In genomic region chr17:4265946-4266345, GRCm38 (mm10) we compare ENCODE assay signal across 10 mouse cellular contexts.
DNase-seq lines count a peak whose midpoint lies in the region; ATAC-seq and TF ChIP-seq lines count a peak whose summit lies in the region.
"Had no signal": no experiment of that assay in that cellular context is flagged by ENCODE, and none has a peak within 500 bp of the region (broad histone marks: within the 10 kb centered on the region; RNA-seq: fewer than 3 reads in every experiment).

No protein-coding gene starts in this region.

- H3K4me2 ChIP-seq in heart, embryonic 13.5 days: peak overlapping the region; percentile 28; the same call in 1 of the 2 replicates
- peak overlapping the region; percentile 26; the same call in 1 of the 2 replicates for H3K4me2 ChIP-seq in embryonic facial prominence, embryonic 12.5 days (replicated peaks)
- H3K4me2 ChIP-seq in intestine, embryonic 15.5 days (replicated peaks): 0 out of 2 replicates have a peak overlapping the region, but pooled peaks have one; percentile 17
- no peak overlapping the region for H3K4me2 ChIP-seq in midbrain, embryonic 13.5 days (replicated peaks)

- no peak for TF ChIP-seq CTCF in cerebellum, adult 2 months (IDR thresholded peaks at IDR 0.05; ENCODE audit: borderline replicate concordance, insufficient read depth, low read depth, low read length)

- no peak for TF ChIP-seq POLR2A in cerebellum, adult 2 months (IDR thresholded peaks at IDR 0.05; ENCODE audit: borderline replicate concordance, insufficient read depth, low read length)

- no peaks in the 10 kb centered on the region for H3K36me3 ChIP-seq in heart, embryonic 13.5 days
- H3K36me3 ChIP-seq in embryonic facial prominence, embryonic 12.5 days: no peaks in the 10 kb centered on the region
- no peaks in the 10 kb centered on the region for H3K36me3 ChIP-seq in intestine, embryonic 15.5 days
- H3K36me3 ChIP-seq in midbrain, embryonic 13.5 days: no peaks in the 10 kb centered on the region

- WGBS in heart, embryonic 13.5 days: 11% methylated on average over 6 of the region's 6 CpGs
- 5% methylated on average over 6 of the region's 6 CpGs for WGBS in embryonic facial prominence, embryonic 12.5 days
- 9% methylated on average over 6 of the region's 6 CpGs for WGBS in intestine, embryonic 15.5 days
- WGBS in midbrain, embryonic 13.5 days: 7% methylated on average over 6 of the region's 6 CpGs
- WGBS in cerebellum, adult 2 months: 42% methylated on average over 6 of the region's 6 CpGs

- H3K27me3 ChIP-seq in heart, embryonic 13.5 days (replicated peaks): no peaks in the 10 kb centered on the region
- H3K27me3 ChIP-seq in embryonic facial prominence, embryonic 12.5 days: no peaks in the 10 kb centered on the region
- no peaks in the 10 kb centered on the region for H3K27me3 ChIP-seq in intestine, embryonic 15.5 days (replicated peaks)
- H3K27me3 ChIP-seq in midbrain, embryonic 13.5 days: no peaks in the 10 kb centered on the region
- H3K27me3 ChIP-seq in cerebellum, adult 2 months (ENCODE audit: control insufficient read depth, insufficient read depth, low read length): no peaks in the 10 kb centered on the region

- H3K27ac ChIP-seq in heart, embryonic 13.5 days (replicated peaks): no peak overlapping the region
- H3K27ac ChIP-seq in embryonic facial prominence, embryonic 12.5 days: no peak overlapping the region
- H3K27ac ChIP-seq in intestine, embryonic 15.5 days: no peak overlapping the region
- H3K27ac ChIP-seq in midbrain, embryonic 13.5 days: peak overlapping the region; percentile 16; the same call in 1 of the 2 replicates
- H3K27ac ChIP-seq in cerebellum, adult 2 months (ENCODE audit: insufficient read depth, low read length): no peak overlapping the region

- H3K4me3 ChIP-seq in heart, embryonic 13.5 days: no peak overlapping the region
- no peak overlapping the region for H3K4me3 ChIP-seq in embryonic facial prominence, embryonic 12.5 days
- H3K4me3 ChIP-seq in intestine, embryonic 15.5 days (replicated peaks): no peak overlapping the region
- no peak overlapping the region for H3K4me3 ChIP-seq in midbrain, embryonic 13.5 days (replicated peaks)
- H3K4me3 ChIP-seq in cerebellum, adult 2 months (replicated peaks; ENCODE audit: insufficient read depth, low read depth, low read length): no peak overlapping the region

- no peaks in the 10 kb centered on the region for H3K9me3 ChIP-seq in heart, embryonic 13.5 days
- H3K9me3 ChIP-seq in embryonic facial prominence, embryonic 12.5 days: no peaks in the 10 kb centered on the region
- no peaks in the 10 kb centered on the region for H3K9me3 ChIP-seq in intestine, embryonic 15.5 days
- no peaks in the 10 kb centered on the region for H3K9me3 ChIP-seq in midbrain, embryonic 13.5 days

- peaks cover 12% of the 10 kb centered on the region for H3K4me1 ChIP-seq in heart, embryonic 13.5 days
- H3K4me1 ChIP-seq in embryonic facial prominence, embryonic 12.5 days: peaks cover 10% of the 10 kb centered on the region; the same call in 1 of the 2 replicates
- H3K4me1 ChIP-seq in intestine, embryonic 15.5 days (replicated peaks): no peaks in the 10 kb centered on the region
- peaks cover 28% of the 10 kb centered on the region for H3K4me1 ChIP-seq in midbrain, embryonic 13.5 days (replicated peaks)
- no peaks in the 10 kb centered on the region for H3K4me1 ChIP-seq in cerebellum, adult 2 months (ENCODE audit: control insufficient read depth, insufficient read depth, low read length)

- no peak overlapping the region for H3K9ac ChIP-seq in heart, embryonic 13.5 days
- no peak overlapping the region for H3K9ac ChIP-seq in embryonic facial prominence, embryonic 12.5 days
- no peak overlapping the region for H3K9ac ChIP-seq in intestine, embryonic 15.5 days
- H3K9ac ChIP-seq in midbrain, embryonic 13.5 days (replicated peaks): no peak overlapping the region

- no peak for ATAC-seq in heart, embryonic 13.5 days (ENCODE audit: extremely low read depth, insufficient number of reproducible peaks, low FRiP score, low TSS enrichment)
- no peak for ATAC-seq in embryonic facial prominence, embryonic 12.5 days (ENCODE audit: insufficient number of reproducible peaks, insufficient read depth, low FRiP score, low TSS enrichment)
- ATAC-seq in intestine, embryonic 15.5 days: no peak
- ATAC-seq in midbrain, embryonic 13.5 days: peak; percentile 48; the same call in 1 of the 2 replicates

- no peak for DNase-seq in heart, adult 9 months (ENCODE audit: low spot score in 2 of 2)
- DNase-seq in urinary bladder, postnatal 25 days (ENCODE audit: low spot score): no peak
- no peak for DNase-seq in frontal cortex, postnatal 25 days (ENCODE audit: low spot score in 2 of 2)
- DNase-seq in cerebellum, adult 2 months: no peak
- DNase-seq: layer of hippocampus, adult 9-11 months; lung, adult 2 months had no signal
